Mouse (Mus musculus): ENCODE measurements around the gene Dlgap3. TPM values are rescaled to one million over a fixed set of nuclear protein-coding genes. Genes with fewer than 3 reads are reported as not detected.
A peak's percentile ranks its signal among the peaks of the same experiment; 100 is the strongest.

Dlgap3 gene
- total and polyA plus RNA-seq, 2 experiments from 2014 or later: 0.15 to 0.57 TPM

GRCm38 (mm10) chr4:127243953-127244352 is 74.9 kb downstream of the Dlgap3 start:
- DNase-seq (ENCODE audit: low spot score): no peak
- Histone ChIP-seq H3K27me3 (ENCODE audit: control insufficient read depth, insufficient read depth, low read length) (no peaks in the 10 kb centered on the region), H3K4me2 (ENCODE audit: low read depth, low read length) (peak overlapping the region; percentile 84), H3K4me3 (ENCODE audit: low read depth, low read length) (peak overlapping the region; percentile 73), H3K9me3 (replicated peaks; ENCODE audit: control insufficient read depth, low read length) (no peaks in the 10 kb centered on the region), H3K27ac (ENCODE audit: low read depth) (peak overlapping the region; percentile 37; the same call in 1 of the 2 replicates), H3K4me1 (ENCODE audit: control insufficient read depth, insufficient read depth) (peaks cover 7% of the 10 kb centered on the region), H3K9ac (replicated peaks; ENCODE audit: low read depth, low read length) (peak overlapping the region; percentile 78), H3K36me3 (replicated peaks; ENCODE audit: control insufficient read depth, insufficient read depth, low read length) (peaks cover 12% of the 10 kb centered on the region)
- under 1% methylated on average over 26 of the region's 26 CpGs for WGBS
- ATAC-seq (ENCODE audit: insufficient read depth, low read depth): peak; percentile 46
- TF ChIP-seq EP300 (IDR thresholded peaks at IDR 0.05; ENCODE audit: low read depth): no peak
- no peak; the same call in 1 of the 2 replicates for TF ChIP-seq CTCF (IDR thresholded peaks at IDR 0.05; ENCODE audit: low read depth)

- DNase-seq (ENCODE audit: low spot score) (peak; percentile 88), ATAC-seq (ENCODE audit: insufficient read depth, low read depth) (peak; percentile 83)
- Histone ChIP-seq H3K36me3 (replicated peaks; ENCODE audit: control insufficient read depth, insufficient read depth, low read length) (peaks cover 12% of the 10 kb centered on the region), H3K27ac (ENCODE audit: low read depth) (no peak overlapping the region), H3K4me2 (ENCODE audit: low read depth, low read length) (no peak overlapping the region), H3K9me3 (replicated peaks; ENCODE audit: control insufficient read depth, low read length) (0 out of 2 replicates have a peak, but pooled peaks cover 5% of the 10 kb centered on the region), H3K27me3 (ENCODE audit: control insufficient read depth, insufficient read depth, low read length) (no peaks in the 10 kb centered on the region), H3K4me3 (ENCODE audit: low read depth, low read length) (no peak overlapping the region), H3K9ac (replicated peaks; ENCODE audit: low read depth, low read length) (no peak overlapping the region), H3K4me1 (ENCODE audit: control insufficient read depth, insufficient read depth) (peaks cover 11% of the 10 kb centered on the region)
- TF ChIP-seq EP300 (IDR thresholded peaks at IDR 0.05; ENCODE audit: low read depth): no peak
- TF ChIP-seq CTCF (IDR thresholded peaks at IDR 0.05; ENCODE audit: low read depth): peak; percentile 99
- 3% methylated on average over 5 of the region's 5 CpGs for WGBS
Observed at GRCm38 (mm10) chr4:127249701-127250349, 80.8 kb downstream of the Dlgap3 start.

DNA sequence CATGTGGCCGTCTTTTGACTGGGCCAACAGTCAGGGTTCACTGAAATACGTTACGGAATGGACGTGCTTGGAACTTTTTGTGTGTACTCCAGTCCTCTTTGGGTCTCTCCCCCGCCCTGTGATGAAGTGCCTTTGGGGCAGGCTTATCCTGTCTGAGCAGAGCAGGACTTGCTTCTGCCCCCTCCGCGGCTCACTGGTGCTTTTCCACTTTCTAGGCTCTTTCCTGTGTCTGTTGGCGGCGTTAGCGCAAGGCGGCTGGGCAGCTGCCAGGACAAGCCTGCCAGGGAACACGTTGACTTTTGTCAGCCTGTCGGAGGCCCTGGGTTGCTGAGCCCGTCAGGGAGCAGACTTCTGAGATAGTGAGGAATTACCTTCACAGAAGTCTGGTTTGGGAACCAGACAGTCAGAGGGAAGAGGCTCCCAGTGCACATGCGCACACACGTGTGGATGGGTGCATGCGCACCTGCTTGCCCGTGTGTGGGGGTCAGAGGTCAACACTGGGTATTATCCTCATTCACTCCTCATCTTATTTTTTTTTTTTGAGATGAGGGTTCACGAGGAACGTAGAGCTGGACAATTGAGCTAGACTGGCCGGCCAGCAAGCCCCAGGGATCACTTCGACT is 83.1 kb downstream of the Dlgap3 start:
- Histone ChIP-seq H3K9me3 (replicated peaks; ENCODE audit: control insufficient read depth, low read length) (0 out of 2 replicates have a peak, but pooled peaks cover 5% of the 10 kb centered on the region), H3K36me3 (replicated peaks; ENCODE audit: control insufficient read depth, insufficient read depth, low read length) (peaks cover 10% of the 10 kb centered on the region), H3K4me2 (ENCODE audit: low read depth, low read length) (peak overlapping the region; percentile 65), H3K27ac (ENCODE audit: low read depth) (peak overlapping the region; percentile 65), H3K9ac (replicated peaks; ENCODE audit: low read depth, low read length) (peak overlapping the region; percentile 20; the same call in 1 of the 2 replicates), H3K4me1 (ENCODE audit: control insufficient read depth, insufficient read depth) (peaks cover 11% of the 10 kb centered on the region), H3K27me3 (ENCODE audit: control insufficient read depth, insufficient read depth, low read length) (no peaks in the 10 kb centered on the region), H3K4me3 (ENCODE audit: low read depth, low read length) (peak overlapping the region; percentile 31)
- 21% methylated on average over 22 of the region's 22 CpGs for WGBS
- ATAC-seq (ENCODE audit: insufficient read depth, low read depth) (peak; percentile 69), DNase-seq (ENCODE audit: low spot score) (peak; percentile 75)
- TF ChIP-seq EP300 (IDR thresholded peaks at IDR 0.05; ENCODE audit: low read depth): no peak
- no peak for TF ChIP-seq CTCF (IDR thresholded peaks at IDR 0.05; ENCODE audit: low read depth)

- H3K9me3 ChIP-seq (replicated peaks; ENCODE audit: control insufficient read depth, low read length): 0 out of 2 replicates have a peak, but pooled peaks cover 5% of the 10 kb centered on the region
- WGBS: 58% methylated on average over 5 of the region's 5 CpGs
- H3K27me3 ChIP-seq (ENCODE audit: control insufficient read depth, insufficient read depth, low read length): no peaks in the 10 kb centered on the region
- H3K4me3 ChIP-seq (ENCODE audit: low read depth, low read length): no peak overlapping the region
- ATAC-seq (ENCODE audit: insufficient read depth, low read depth) (peak; percentile 29; the same call in 1 of the 2 replicates), DNase-seq (ENCODE audit: low spot score) (peak; percentile 18)
- no peak overlapping the region for H3K9ac ChIP-seq (replicated peaks; ENCODE audit: low read depth, low read length)
- no peak overlapping the region for H3K4me2 ChIP-seq (ENCODE audit: low read depth, low read length)
- TF ChIP-seq EP300 (IDR thresholded peaks at IDR 0.05; ENCODE audit: low read depth): no peak
- no peak for TF ChIP-seq CTCF (IDR thresholded peaks at IDR 0.05; ENCODE audit: low read depth)
- H3K36me3 ChIP-seq (replicated peaks; ENCODE audit: control insufficient read depth, insufficient read depth, low read length): no peaks in the 10 kb centered on the region
- H3K4me1 ChIP-seq (ENCODE audit: control insufficient read depth, insufficient read depth): peaks cover 21% of the 10 kb centered on the region
- H3K27ac ChIP-seq (ENCODE audit: low read depth): no peak overlapping the region
Observed at GRCm38 (mm10) chr4:127256739-127257138, 87.7 kb downstream of the Dlgap3 start.

DNA sequence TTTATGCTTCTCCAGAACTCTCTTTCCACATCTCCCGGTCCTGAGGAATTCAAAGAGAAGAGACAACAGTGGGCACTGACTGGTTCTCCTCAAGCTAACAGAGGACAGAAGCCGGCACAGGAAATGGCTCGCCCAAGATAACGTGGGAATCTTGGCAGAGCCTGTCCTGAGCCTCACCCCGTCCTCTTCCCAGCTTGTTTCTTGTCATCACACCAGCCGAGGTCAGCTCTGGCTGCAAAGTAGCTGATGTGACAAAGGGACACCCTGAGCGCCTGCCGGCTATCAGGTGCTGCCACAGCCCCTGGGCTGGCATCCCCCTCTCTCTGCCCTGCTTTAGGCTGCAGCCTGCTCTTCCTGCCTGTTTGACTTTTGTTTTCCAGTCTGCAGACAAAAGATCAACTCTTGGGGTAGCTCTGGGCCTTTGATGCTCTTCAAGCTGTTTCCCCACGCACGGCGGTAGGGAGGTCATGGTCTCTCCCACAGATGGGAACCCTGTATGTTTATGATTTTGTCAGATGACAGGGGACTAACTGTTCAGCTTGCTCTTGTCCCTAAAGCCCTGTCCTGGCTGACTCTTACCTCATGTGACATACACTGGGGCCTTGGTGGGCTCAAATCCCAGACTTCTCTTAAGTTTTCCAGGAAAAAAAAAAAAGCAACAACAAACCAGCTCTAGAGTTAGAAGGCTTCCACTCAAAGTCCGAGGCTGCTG is 89.3 kb downstream of the Dlgap3 start:
- H3K27me3 ChIP-seq (ENCODE audit: control insufficient read depth, insufficient read depth, low read length): no peaks in the 10 kb centered on the region
- no peaks in the 10 kb centered on the region for H3K36me3 ChIP-seq (replicated peaks; ENCODE audit: control insufficient read depth, insufficient read depth, low read length)
- H3K4me2 ChIP-seq (ENCODE audit: low read depth, low read length): peak overlapping the region; percentile 8; the same call in 1 of the 2 replicates
- peak; percentile 63 for ATAC-seq (ENCODE audit: insufficient read depth, low read depth)
- H3K4me1 ChIP-seq (ENCODE audit: control insufficient read depth, insufficient read depth): peaks cover 11% of the 10 kb centered on the region; the same call in 1 of the 2 replicates
- 17% methylated on average over 12 of the region's 12 CpGs for WGBS
- DNase-seq (ENCODE audit: low spot score): peak; percentile 63
- H3K4me3 ChIP-seq (ENCODE audit: low read depth, low read length): no peak overlapping the region
- H3K27ac ChIP-seq (ENCODE audit: low read depth): peak overlapping the region; percentile 63
- H3K9ac ChIP-seq (replicated peaks; ENCODE audit: low read depth, low read length): peak overlapping the region; percentile 16; the same call in 1 of the 2 replicates
- H3K9me3 ChIP-seq (replicated peaks; ENCODE audit: control insufficient read depth, low read length): 0 out of 2 replicates have a peak, but pooled peaks cover 5% of the 10 kb centered on the region
- TF ChIP-seq EP300 (IDR thresholded peaks at IDR 0.05; ENCODE audit: low read depth) (no peak), CTCF (IDR thresholded peaks at IDR 0.05; ENCODE audit: low read depth) (no peak)

Data from heart, postnatal 0 days (tissue).